Mouse (Mus musculus): ENCODE results near the gene Calhm6. TPM values are rescaled to one million over a fixed set of nuclear protein-coding genes. Genes with fewer than 3 reads are reported as not detected.

Calhm6 gene
- total and polyA plus RNA-seq, 3 experiments, result 0.27 TPM; not detected in 2

DNA sequence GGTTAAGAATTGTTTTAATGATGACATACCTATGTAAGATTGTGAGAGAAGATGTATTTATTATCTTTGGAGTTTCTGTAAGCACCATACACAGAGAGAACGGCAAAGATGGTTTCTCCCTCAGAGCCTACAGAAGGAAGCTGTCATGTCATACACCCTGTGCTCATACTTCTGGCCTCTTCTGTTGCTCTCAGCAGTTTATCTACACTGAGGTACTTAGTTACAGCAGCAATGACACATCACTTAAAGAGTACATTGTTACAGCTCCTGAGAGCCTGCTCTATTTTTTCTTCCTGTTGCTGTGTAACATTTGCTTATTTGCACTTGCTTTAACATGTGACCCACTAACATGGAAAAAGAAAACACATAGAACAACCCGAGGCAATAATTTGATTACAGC, 39.2 kb upstream of the Calhm6 start:
- Histone ChIP-seq H3K9me3 (replicated peaks) (no peaks in the 10 kb centered on the region), H3K4me1 (ENCODE audit: insufficient read depth, low read depth, low read length) (no peaks in the 10 kb centered on the region), H3K4me3 (ENCODE audit: low read depth, low read length) (no peak overlapping the region), H3K36me3 (replicated peaks) (no peaks in the 10 kb centered on the region), H3K27me3 (ENCODE audit: insufficient read depth, low read length) (no peaks in the 10 kb centered on the region; the same call in 1 of the 2 replicates)
- ATAC-seq (ENCODE audit: extremely low read depth, insufficient number of reproducible peaks, low FRiP score, poor library complexity, severe bottlenecking), result no peak
- DNase-seq (ENCODE audit: low spot score), result no peak
- TF ChIP-seq CTCF (IDR thresholded peaks at IDR 0.05; ENCODE audit: low read depth, low read length) (no peak), TAL1 (conservative IDR thresholded peaks at IDR 0.05; ENCODE audit: low read depth, low read length) (no peak), GATA2 (IDR thresholded peaks at IDR 0.05; ENCODE audit: borderline replicate concordance, low read depth, low read length) (no peak), POLR2AphosphoS5 (IDR thresholded peaks at IDR 0.05; ENCODE audit: insufficient replicate concordance, low read depth, low read length) (no peak), GATA1 (IDR thresholded peaks at IDR 0.05; ENCODE audit: borderline replicate concordance, low read length) (no peak)

DNA sequence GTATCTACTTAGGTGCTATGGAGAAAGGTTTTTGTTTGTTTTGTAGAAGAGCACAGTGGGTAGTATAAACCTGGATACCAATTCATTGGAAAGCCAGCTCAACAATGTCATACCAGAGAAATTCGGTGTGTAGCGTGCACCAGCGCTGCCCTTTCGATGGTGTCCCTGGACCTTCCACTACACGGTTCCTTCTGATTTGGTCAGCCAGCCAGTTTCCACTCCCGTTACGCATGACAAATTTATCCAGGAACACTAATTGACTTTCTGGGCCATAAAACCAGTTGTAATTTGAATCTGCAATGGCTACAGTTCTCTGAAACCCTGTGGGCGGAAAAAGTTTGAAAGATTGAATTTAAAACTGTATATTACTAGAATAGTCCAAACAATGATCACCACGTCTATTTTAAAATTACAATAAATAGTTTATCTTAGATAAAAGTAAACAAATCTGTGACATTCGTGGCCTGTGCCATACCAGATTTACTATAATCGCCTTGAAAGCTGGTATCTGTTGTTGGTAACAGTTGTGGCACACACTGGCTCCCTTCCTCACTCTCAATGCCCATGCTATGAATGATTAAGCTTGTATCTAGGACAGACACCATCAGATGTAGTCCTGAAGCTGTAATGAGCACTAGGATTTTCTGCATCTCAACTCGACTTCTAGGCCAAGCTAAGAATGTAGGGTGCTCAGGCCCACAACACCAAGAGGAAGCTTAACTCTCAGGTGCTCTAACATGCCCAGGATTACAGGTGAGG, 28.2 kb upstream of the Calhm6 start:
- DNase-seq (ENCODE audit: low spot score) (no peak), ATAC-seq (ENCODE audit: extremely low read depth, insufficient number of reproducible peaks, low FRiP score, poor library complexity, severe bottlenecking) (no peak)
- no peaks in the 10 kb centered on the region for H3K36me3 ChIP-seq (replicated peaks)
- no peaks in the 10 kb centered on the region for H3K27me3 ChIP-seq (ENCODE audit: insufficient read depth, low read length)
- no peaks in the 10 kb centered on the region for H3K4me1 ChIP-seq (ENCODE audit: insufficient read depth, low read depth, low read length)
- no peak overlapping the region for H3K4me3 ChIP-seq (ENCODE audit: low read depth, low read length)
- no peaks in the 10 kb centered on the region for H3K9me3 ChIP-seq (replicated peaks)
- TF ChIP-seq CTCF (IDR thresholded peaks at IDR 0.05; ENCODE audit: low read depth, low read length) (no peak), GATA1 (IDR thresholded peaks at IDR 0.05; ENCODE audit: borderline replicate concordance, low read length) (no peak), GATA2 (IDR thresholded peaks at IDR 0.05; ENCODE audit: borderline replicate concordance, low read depth, low read length) (no peak), POLR2AphosphoS5 (IDR thresholded peaks at IDR 0.05; ENCODE audit: insufficient replicate concordance, low read depth, low read length) (no peak), TAL1 (conservative IDR thresholded peaks at IDR 0.05; ENCODE audit: low read depth, low read length) (no peak)

DNA sequence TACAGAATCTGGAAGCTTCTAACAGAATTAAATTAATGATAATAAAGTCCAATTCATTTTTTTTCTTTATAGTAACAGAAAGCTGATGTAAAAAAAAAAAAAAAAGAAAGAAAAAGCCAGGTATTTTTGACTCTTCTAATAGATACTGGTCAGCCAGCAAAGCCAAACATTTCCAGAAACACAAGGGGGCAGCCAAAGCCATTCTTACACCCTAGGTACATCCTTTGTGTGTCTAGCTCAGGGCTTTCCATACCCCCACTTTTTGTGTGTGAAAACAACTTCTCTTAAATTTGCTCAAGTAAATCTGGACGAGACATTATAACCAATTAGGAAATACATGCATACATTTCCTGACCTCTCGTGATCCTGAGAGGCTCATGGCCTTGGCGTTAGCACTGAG, 24.0 kb upstream of the Calhm6 start:
- DNase-seq (ENCODE audit: low spot score), result no peak
- Histone ChIP-seq H3K9me3 (replicated peaks) (no peaks in the 10 kb centered on the region), H3K27me3 (ENCODE audit: insufficient read depth, low read length) (no peaks in the 10 kb centered on the region), H3K4me3 (ENCODE audit: low read depth, low read length) (no peak overlapping the region), H3K4me1 (ENCODE audit: insufficient read depth, low read depth, low read length) (no peaks in the 10 kb centered on the region), H3K36me3 (replicated peaks) (no peaks in the 10 kb centered on the region)
- ATAC-seq (ENCODE audit: extremely low read depth, insufficient number of reproducible peaks, low FRiP score, poor library complexity, severe bottlenecking), result no peak
- TF ChIP-seq TAL1 (conservative IDR thresholded peaks at IDR 0.05; ENCODE audit: low read depth, low read length), result no peak

DNA sequence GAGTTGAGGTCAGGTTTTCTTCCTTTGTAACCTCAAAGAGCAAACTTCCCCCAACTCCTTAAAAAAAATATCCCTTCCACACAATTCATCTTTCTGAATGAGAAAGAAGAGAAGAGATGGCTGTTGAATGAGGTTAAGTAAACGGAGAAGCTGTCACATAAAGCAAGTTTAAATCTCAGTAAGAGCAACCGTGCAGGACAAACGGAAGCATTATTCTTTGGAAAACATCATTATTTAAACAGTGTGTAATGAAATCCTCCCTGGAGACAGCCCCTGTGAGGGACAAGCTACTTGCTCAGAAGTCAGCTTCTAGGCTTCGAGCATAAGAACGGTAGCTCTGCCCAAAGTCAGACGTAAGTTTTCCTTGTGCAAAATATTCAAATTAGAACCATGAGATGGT, 22.7 kb upstream of the Calhm6 start:
- ATAC-seq (ENCODE audit: extremely low read depth, insufficient number of reproducible peaks, low FRiP score, poor library complexity, severe bottlenecking) (no peak), DNase-seq (ENCODE audit: low spot score) (no peak)
- Histone ChIP-seq H3K4me1 (ENCODE audit: insufficient read depth, low read depth, low read length) (no peaks in the 10 kb centered on the region), H3K36me3 (replicated peaks) (no peaks in the 10 kb centered on the region), H3K9me3 (replicated peaks) (no peaks in the 10 kb centered on the region), H3K27me3 (ENCODE audit: insufficient read depth, low read length) (no peaks in the 10 kb centered on the region), H3K4me3 (ENCODE audit: low read depth, low read length) (no peak overlapping the region)
- no peak for TF ChIP-seq GATA2 (IDR thresholded peaks at IDR 0.05; ENCODE audit: borderline replicate concordance, low read depth, low read length)

DNA sequence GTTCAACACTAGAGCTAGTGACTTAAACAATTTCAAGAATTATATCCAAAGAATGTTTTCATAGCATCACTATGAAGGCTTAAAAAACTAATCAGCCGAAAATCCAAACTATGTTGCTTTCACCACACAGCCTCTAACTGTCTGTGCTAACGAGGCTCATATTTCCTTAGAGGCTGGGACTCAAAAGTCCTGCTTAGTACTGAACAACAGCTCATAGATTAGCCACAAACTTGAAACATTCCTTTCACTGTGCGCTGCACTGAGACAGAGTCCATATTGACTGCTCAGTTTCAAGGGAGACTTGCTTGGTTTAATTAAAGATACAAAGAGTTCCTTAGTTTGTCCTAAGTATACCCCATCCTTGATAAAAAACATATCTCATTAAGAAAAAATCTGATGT, 22.0 kb upstream of the Calhm6 start:
- no peak for DNase-seq (ENCODE audit: low spot score)
- no peak for ATAC-seq (ENCODE audit: extremely low read depth, insufficient number of reproducible peaks, low FRiP score, poor library complexity, severe bottlenecking)
- no peak overlapping the region for H3K4me3 ChIP-seq (ENCODE audit: low read depth, low read length)
- no peaks in the 10 kb centered on the region for H3K36me3 ChIP-seq (replicated peaks)
- H3K27me3 ChIP-seq (ENCODE audit: insufficient read depth, low read length), result no peaks in the 10 kb centered on the region
- no peak for TF ChIP-seq GATA2 (IDR thresholded peaks at IDR 0.05; ENCODE audit: borderline replicate concordance, low read depth, low read length)
- no peak for TF ChIP-seq GATA1 (IDR thresholded peaks at IDR 0.05; ENCODE audit: borderline replicate concordance, low read length)
- TF ChIP-seq CTCF (IDR thresholded peaks at IDR 0.05; ENCODE audit: low read depth, low read length), result no peak
- TF ChIP-seq POLR2AphosphoS5 (IDR thresholded peaks at IDR 0.05; ENCODE audit: insufficient replicate concordance, low read depth, low read length), result no peak
- H3K4me1 ChIP-seq (ENCODE audit: insufficient read depth, low read depth, low read length), result no peaks in the 10 kb centered on the region
- no peaks in the 10 kb centered on the region for H3K9me3 ChIP-seq (replicated peaks)

DNA sequence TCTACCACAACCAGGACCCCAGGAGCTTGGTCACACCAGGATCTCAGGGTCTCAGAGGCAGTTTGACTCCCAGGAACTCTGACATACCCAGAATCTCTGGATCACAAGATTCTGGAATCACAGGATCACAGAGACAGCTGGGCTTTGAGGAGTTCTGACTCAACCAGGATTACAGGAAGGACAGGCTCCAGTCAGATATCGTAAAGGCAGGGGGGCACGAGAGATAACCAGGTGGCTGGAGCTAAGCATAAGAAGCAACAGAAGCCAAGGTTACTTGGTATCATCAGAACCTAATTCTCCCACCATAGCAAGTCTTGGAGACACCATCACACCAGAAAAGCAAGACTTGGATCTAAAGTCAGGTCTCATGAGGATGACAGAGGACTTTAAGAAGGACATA, 13.9 kb upstream of the Calhm6 start:
- Histone ChIP-seq H3K4me3 (ENCODE audit: low read depth, low read length) (no peak overlapping the region), H3K4me1 (ENCODE audit: insufficient read depth, low read depth, low read length) (no peaks in the 10 kb centered on the region), H3K36me3 (replicated peaks) (no peaks in the 10 kb centered on the region), H3K27me3 (ENCODE audit: insufficient read depth, low read length) (peaks cover 5% of the 10 kb centered on the region; the same call in 1 of the 2 replicates), H3K9me3 (replicated peaks) (no peaks in the 10 kb centered on the region)
- ATAC-seq (ENCODE audit: extremely low read depth, insufficient number of reproducible peaks, low FRiP score, poor library complexity, severe bottlenecking) (no peak), DNase-seq (ENCODE audit: low spot score) (no peak)
- TF ChIP-seq CTCF (IDR thresholded peaks at IDR 0.05; ENCODE audit: low read depth, low read length), result no peak

DNA sequence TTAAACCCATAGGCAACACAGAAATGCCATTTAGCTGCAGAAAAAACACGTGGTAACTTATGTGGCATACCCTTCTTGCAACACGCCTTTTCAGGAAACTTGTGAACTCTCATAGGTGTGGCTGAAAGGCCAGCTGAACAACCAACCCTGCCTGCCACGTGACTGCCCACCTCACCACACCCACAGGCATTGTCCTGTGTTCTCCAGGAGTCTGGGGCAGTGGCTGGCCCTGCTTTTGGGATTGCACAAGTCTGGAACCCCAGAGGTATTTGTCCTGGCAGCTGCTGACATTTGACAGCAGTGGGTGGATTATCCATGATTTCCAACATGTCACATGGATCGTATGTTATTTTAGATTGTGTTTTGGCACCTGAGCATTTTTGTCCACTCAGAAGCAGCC, 12.0 kb upstream of the Calhm6 start:
- ATAC-seq (ENCODE audit: extremely low read depth, insufficient number of reproducible peaks, low FRiP score, poor library complexity, severe bottlenecking) (no peak), DNase-seq (ENCODE audit: low spot score) (no peak)
- H3K27me3 ChIP-seq (ENCODE audit: insufficient read depth, low read length), result peaks cover 8% of the 10 kb centered on the region; the same call in 1 of the 2 replicates
- H3K4me3 ChIP-seq (ENCODE audit: low read depth, low read length), result no peak overlapping the region
- no peaks in the 10 kb centered on the region for H3K4me1 ChIP-seq (ENCODE audit: insufficient read depth, low read depth, low read length)
- no peaks in the 10 kb centered on the region for H3K36me3 ChIP-seq (replicated peaks)
- TF ChIP-seq GATA2 (IDR thresholded peaks at IDR 0.05; ENCODE audit: borderline replicate concordance, low read depth, low read length) (no peak), GATA1 (IDR thresholded peaks at IDR 0.05; ENCODE audit: borderline replicate concordance, low read length) (no peak), POLR2AphosphoS5 (IDR thresholded peaks at IDR 0.05; ENCODE audit: insufficient replicate concordance, low read depth, low read length) (no peak), TAL1 (conservative IDR thresholded peaks at IDR 0.05; ENCODE audit: low read depth, low read length) (no peak), CTCF (IDR thresholded peaks at IDR 0.05; ENCODE audit: low read depth, low read length) (no peak)
- no peaks in the 10 kb centered on the region for H3K9me3 ChIP-seq (replicated peaks)
